Mouse (Mus musculus): ENCODE data around the gene Eno3. TPM values are rescaled to one million over a fixed set of nuclear protein-coding genes. Genes with fewer than 3 reads are reported as not detected.

The Eno3 gene
- 3.1 and 4.0 TPM in 2 replicates for polyA plus RNA-seq (2012)

DNA sequence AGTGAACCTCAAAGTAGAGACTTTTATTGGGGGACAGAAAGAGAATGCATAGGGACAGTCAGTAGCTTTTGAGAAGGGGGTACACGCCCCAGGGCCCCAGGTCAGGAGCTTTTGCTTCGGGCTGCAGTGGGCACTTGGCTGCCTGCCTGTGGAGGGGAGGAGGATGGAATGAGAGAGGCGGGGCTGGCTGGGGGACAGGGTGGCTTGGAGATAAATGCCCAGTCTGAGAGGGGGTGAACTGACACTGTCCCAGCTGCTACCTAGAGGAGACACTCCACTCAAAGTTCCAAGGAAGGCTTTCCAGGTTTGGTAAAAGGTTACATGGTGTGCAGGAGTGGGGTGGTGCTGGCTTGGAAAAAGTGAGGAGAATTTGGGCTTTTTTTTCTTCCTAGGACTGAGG, at the start of gene Eno3:
Gene Eno3, plus strand, starts transcription at position 239 of the 400 bp plus-strand sequence.

DNA sequence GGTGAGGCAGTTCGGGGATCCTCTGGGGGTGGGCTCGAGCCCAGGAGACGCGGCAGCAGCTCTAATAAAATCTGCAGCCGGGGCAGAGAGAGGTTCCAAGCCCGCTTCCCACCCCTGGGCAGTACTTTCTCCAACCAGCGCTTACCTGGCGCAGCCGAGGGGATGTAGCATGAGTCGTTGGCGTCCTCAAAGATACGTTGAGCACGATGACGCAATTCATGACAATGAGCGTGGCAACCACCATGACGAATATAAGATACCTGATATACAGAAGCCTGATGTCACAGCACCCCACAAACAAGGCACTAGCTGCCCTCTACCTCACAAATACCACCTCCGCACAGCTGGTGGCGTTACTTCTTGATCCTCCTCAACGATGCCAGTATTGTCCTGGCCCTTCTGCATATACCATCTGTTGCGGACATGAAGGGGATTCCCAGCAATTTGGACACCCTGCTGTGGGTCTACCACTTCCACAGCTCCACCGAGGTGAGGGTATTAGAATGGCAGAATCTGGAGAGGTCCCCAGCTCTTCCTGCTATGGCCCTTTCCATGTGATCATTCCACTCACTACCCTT, 41.4 kb upstream of the Eno3 start, which contains the start of gene 4930544D05Rik:
Gene 4930544D05Rik, plus strand, starts transcription at position 333 of the 578 bp plus-strand sequence.

GRCm38 (mm10) chr11:70619101-70619500, 37.9 kb upstream of the Eno3 start, which contains the start of gene Chrne:
Gene Chrne (minus strand): TSS chr11:70619216.

GRCm38 (mm10) chr11:70638714-70639278, 18.2 kb upstream of the Eno3 start, which contains the start of gene Gp1ba:
Gene Gp1ba (plus strand): TSS chr11:70639122.

DNA sequence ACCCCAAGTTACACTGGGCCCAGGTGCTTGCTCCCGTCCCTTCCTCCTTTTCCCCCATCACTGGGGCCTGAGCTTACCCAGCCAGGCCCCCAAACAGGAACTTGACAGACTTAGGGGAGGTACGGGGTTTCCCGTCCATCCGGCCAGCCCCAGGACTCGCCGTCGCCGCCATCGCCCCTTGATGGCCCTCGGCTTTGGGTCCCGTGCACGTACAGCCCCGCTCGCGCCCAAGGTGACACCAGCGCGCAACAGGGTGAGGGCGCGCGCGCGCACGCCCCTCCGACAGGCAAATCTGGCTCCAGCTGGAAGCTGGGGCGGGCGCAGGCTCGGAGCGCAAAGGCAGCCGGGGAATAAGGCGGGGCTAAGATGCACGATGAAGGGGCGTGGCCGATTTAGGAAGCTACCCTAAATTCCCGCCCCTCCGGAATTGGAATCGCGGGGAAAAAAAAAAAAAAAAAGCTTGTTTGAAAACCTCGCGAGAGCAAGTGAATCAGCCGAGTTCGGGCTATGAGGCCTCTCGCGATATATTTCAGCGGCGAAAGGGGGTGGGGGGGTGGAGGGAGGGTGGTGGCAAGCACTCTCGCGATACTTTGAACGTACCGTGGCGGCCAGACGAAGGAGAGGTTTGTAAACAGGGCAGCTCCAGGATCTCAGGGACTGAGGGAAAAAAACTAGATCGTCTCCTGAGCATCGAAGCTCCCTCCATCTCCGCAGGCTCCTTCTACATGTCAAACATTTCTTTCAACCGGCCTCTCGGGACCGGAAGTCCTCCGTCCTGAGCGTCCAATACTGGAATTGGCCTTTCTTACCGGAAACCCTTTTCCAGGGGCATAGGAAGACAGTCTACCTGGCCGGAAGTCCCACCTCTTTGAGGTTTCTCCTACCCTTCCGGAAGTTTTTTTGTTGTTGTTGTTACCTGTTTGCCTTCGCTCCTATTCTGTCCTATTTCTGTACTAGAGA, 10.0 kb upstream of the Eno3 start, which contains the start of the genes Rnf167 and Slc25a11:
Gene Rnf167, plus strand, starts transcription at position 545 of the 960 bp plus-strand sequence.
Gene Slc25a11, minus strand, starts transcription at position 789 of the 960 bp plus-strand sequence.

DNA sequence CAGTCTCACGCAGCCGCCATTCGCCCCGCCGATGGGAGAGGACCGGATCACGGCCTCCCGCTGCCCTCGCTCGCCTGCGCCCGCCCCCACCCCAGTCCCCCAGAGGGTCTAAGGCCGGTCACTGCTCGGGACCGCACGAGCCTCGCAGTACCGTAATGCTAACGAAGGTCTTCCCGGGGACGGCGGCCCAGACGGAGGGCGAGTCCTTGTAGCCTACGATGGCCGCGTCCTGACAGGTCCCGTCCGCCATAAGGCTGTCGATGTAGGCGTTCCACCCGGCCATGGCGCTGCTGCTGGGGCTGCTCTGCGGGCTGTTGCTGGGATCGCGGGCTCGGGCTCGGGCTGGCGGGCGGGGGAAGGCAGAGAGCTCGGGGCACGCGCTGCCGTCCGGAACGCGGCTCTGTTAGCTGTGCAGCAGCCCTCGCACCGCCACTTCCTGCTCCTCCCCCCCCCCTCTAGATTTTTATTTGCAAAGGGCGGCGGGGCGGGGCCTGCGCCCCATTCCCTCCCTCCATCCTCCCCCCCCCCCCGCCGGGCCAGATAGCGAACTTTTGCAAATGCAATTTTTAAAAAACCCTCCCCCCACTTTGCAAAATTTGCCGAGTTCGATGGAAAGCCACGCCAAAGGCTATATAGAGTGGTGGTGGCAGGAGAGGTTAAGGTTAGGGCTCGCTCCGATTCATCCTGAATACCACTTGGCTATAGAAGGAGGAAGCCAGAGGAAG, 2.6 kb upstream of the Eno3 start, which contains the start of gene Pfn1:
Gene Pfn1, minus strand, starts transcription at position 447 of the 725 bp plus-strand sequence.

GRCm38 (mm10) chr11:70668771-70669505, 11.9 kb downstream of the Eno3 start, which contains the start of gene Spag7:
Gene Spag7 (minus strand): TSS chr11:70669416.

GRCm38 (mm10) chr11:70687601-70688199, 30.7 kb downstream of the Eno3 start, which contains the start of gene Camta2:
Gene Camta2 (minus strand): TSS chr11:70688105.

GRCm38 (mm10) chr11:70699722-70700556, 42.9 kb downstream of the Eno3 start, which contains the start of the genes Inca1 and Kif1c:
Gene Inca1 (minus strand): TSS chr11:70700155.
Gene Kif1c (plus strand): TSS chr11:70700548.

Other genes with a start within 250 kb of the Eno3 start
- 62.0 and 64.7 TPM in 2 replicates for gene Pelp1, start 247.2 kb upstream of the Eno3 start, polyA plus RNA-seq (2012)
- gene Arrb2, start 224.6 kb upstream of the Eno3 start, polyA plus RNA-seq (2012): 349 and 402 TPM in 2 replicates
- 24.9 and 28.5 TPM in 2 replicates for gene Med11, start 205.3 kb upstream of the Eno3 start, polyA plus RNA-seq (2012)
- 0.09 and 0.15 TPM in 2 replicates for gene Zmynd15, start 197.8 kb upstream of the Eno3 start, polyA plus RNA-seq (2012)
- gene Cxcl16, start 197.2 kb upstream of the Eno3 start, polyA plus RNA-seq (2012): 1.6 and 1.8 TPM in 2 replicates
- gene Tm4sf5, start 152.0 kb upstream of the Eno3 start, polyA plus RNA-seq (2012): 0.42 TPM in 1 of 2 replicates, not detected in the other
- not detected in 2 replicates for gene Vmo1, start 142.6 kb upstream of the Eno3 start, polyA plus RNA-seq (2012)
- not detected in 2 replicates for gene Gltpd2, start 138.0 kb upstream of the Eno3 start, polyA plus RNA-seq (2012)
- 185 and 211 TPM in 2 replicates for gene Psmb6, start 131.8 kb upstream of the Eno3 start, polyA plus RNA-seq (2012)
- gene Gm40193, start 124.3 kb upstream of the Eno3 start, polyA plus RNA-seq (2012): not detected in 2 replicates
- gene Pld2, start 117.1 kb upstream of the Eno3 start, polyA plus RNA-seq (2012): 1.1 TPM in 2 replicates
- gene Mink1, start 94.3 kb upstream of the Eno3 start, polyA plus RNA-seq (2012): 117 and 179 TPM in 2 replicates
- 0.17 TPM in 1 of 2 replicates, not detected in the other for gene 4930544D05Rik, start 41.4 kb upstream of the Eno3 start, polyA plus RNA-seq (2012)
- 1.0 and 1.2 TPM in 2 replicates for gene Chrne, start 38.0 kb upstream of the Eno3 start, polyA plus RNA-seq (2012)
- gene Gp1ba, start 18.1 kb upstream of the Eno3 start, polyA plus RNA-seq (2012): 3.5 and 6.6 TPM in 2 replicates
- 78.2 and 81.9 TPM in 2 replicates for gene Rnf167, start 10.0 kb upstream of the Eno3 start, polyA plus RNA-seq (2012)
- gene Slc25a11, start 9.7 kb upstream of the Eno3 start, polyA plus RNA-seq (2012): 60.3 and 74.3 TPM in 2 replicates
- gene Pfn1, start 2.6 kb upstream of the Eno3 start, polyA plus RNA-seq (2012): 3,087 and 3,292 TPM in 2 replicates
- gene Spag7, start 12.2 kb downstream of the Eno3 start, polyA plus RNA-seq (2012): 143 and 161 TPM in 2 replicates
- gene Camta2, start 30.9 kb downstream of the Eno3 start, polyA plus RNA-seq (2012): 24.6 and 31.2 TPM in 2 replicates
- not detected in 2 replicates for gene Inca1, start 43.0 kb downstream of the Eno3 start, polyA plus RNA-seq (2012)
- 18.0 and 20.3 TPM in 2 replicates for gene Kif1c, start 43.3 kb downstream of the Eno3 start, polyA plus RNA-seq (2012)
- gene Zfp3, start 107.0 kb downstream of the Eno3 start, polyA plus RNA-seq (2012): 1.4 and 1.6 TPM in 2 replicates
- gene Scimp, start 155.4 kb downstream of the Eno3 start, polyA plus RNA-seq (2012): not detected in 2 replicates
- 14.1 and 14.7 TPM in 2 replicates for gene Rabep1, start 187.6 kb downstream of the Eno3 start, polyA plus RNA-seq (2012)

Measured in megakaryocyte-erythroid progenitor cell, adult 5 weeks (primary cell).